Mouse (Mus musculus): Measurements from ENCODE around the gene Grin3b. TPM values are rescaled to one million over a fixed set of nuclear protein-coding genes. Genes with fewer than 3 reads are reported as not detected.
"Not testable (repeated sequence)": the region's sequence is repeated elsewhere in the genome, so short reads cannot be mapped to it uniquely, and the experiment has no call there.

Gene Grin3b
- polyA plus RNA-seq, 1 experiment from 2014 or later: 0.54 TPM

DNA sequence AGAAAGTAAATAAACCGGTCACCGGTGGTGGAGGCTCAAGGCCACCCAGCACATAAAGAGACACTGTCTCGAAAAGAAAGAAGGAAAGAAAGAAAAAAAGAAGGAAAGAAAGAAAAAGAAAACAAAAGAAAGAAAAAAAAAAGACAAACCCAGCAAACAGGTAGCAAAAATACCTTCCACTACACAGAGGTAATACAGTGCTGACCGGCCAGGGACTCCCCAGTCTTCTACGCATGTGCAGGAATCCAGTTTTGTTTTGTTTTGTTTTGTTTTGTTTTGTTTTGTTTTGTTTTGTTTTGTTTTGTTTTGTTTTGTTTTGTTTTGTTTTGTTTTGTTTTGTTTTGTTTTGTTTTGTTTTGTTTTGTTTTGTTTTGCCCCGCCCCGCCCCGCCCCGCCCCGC lies 11.1 kb upstream of the Grin3b start:
- Histone ChIP-seq H3K4me1 (peaks cover 11% of the 10 kb centered on the region), H3K36me3 (peaks cover 28% of the 10 kb centered on the region), H3K4me3 (peak overlapping the region; percentile 99), H3K4me2 (replicated peaks) (peak overlapping the region; percentile 86)
- not testable (repeated sequence) for ATAC-seq (ENCODE audit: low FRiP score, low read depth); H3K27ac ChIP-seq (replicated peaks); H3K27me3 ChIP-seq; H3K9ac ChIP-seq (replicated peaks); H3K9me3 ChIP-seq
- 32% methylated on average over 10 of the region's 10 CpGs for WGBS

GRCm38 (mm10) chr10:79959847-79960601 lies 10.5 kb upstream of the Grin3b start, which contains the start of gene Wdr18:
TSS of gene Wdr18 (plus strand) at chr10:79960152.
- under 1% methylated on average over 61 of the region's 61 CpGs for WGBS
- Histone ChIP-seq H3K9me3 (no peaks in the 10 kb centered on the region), H3K4me1 (peaks cover 11% of the 10 kb centered on the region), H3K9ac (replicated peaks) (peak within 1 kb of the TSS; percentile 83), H3K27ac (replicated peaks) (peak within 1 kb of the TSS; percentile 56), H3K27me3 (no peaks in the 10 kb centered on the region), H3K4me2 (replicated peaks) (peak within 1 kb of the TSS; percentile 86), H3K4me3 (peak within 1 kb of the TSS; percentile 99), H3K36me3 (peaks cover 32% of the 10 kb centered on the region)
- peak; percentile 96 for ATAC-seq (ENCODE audit: low FRiP score, low read depth)

- Histone ChIP-seq H3K36me3 (peaks cover 40% of the 10 kb centered on the region), H3K4me1 (peaks cover 11% of the 10 kb centered on the region), H3K9ac (replicated peaks) (peak overlapping the region; percentile 83), H3K27ac (replicated peaks) (no peak overlapping the region; the same call in 1 of the 2 replicates), H3K27me3 (no peaks in the 10 kb centered on the region), H3K4me2 (replicated peaks) (peak overlapping the region; percentile 86), H3K9me3 (no peaks in the 10 kb centered on the region), H3K4me3 (peak overlapping the region; percentile 99)
- 11% methylated on average over 10 of the region's 10 CpGs for WGBS
- ATAC-seq (ENCODE audit: low FRiP score, low read depth): 0 out of 2 replicates have a peak, but pooled peaks have one; percentile 1
Observed at GRCm38 (mm10) chr10:79960671-79961294, 9.7 kb upstream of the Grin3b start.

GRCm38 (mm10) chr10:79964727-79965126 lies 5.8 kb upstream of the Grin3b start:
- H3K4me3 ChIP-seq: no peak overlapping the region
- H3K27me3 ChIP-seq: peaks cover 17% of the 10 kb centered on the region
- 97% methylated on average over 7 of the region's 7 CpGs for WGBS
- H3K4me1 ChIP-seq: peaks cover 8% of the 10 kb centered on the region
- H3K27ac ChIP-seq (replicated peaks): no peak overlapping the region
- H3K9ac ChIP-seq (replicated peaks): no peak overlapping the region
- ATAC-seq (ENCODE audit: low FRiP score, low read depth): no peak
- no peak overlapping the region for H3K4me2 ChIP-seq (replicated peaks)
- peaks cover 68% of the 10 kb centered on the region for H3K36me3 ChIP-seq
- H3K9me3 ChIP-seq: no peaks in the 10 kb centered on the region

- Histone ChIP-seq H3K9me3 (no peaks in the 10 kb centered on the region), H3K36me3 (peaks cover 68% of the 10 kb centered on the region)
- 91% methylated on average over 5 of the region's 5 CpGs for WGBS
Observed at GRCm38 (mm10) chr10:79965325-79965724, 5.2 kb upstream of the Grin3b start.

GRCm38 (mm10) chr10:79966886-79967400 lies 3.6 kb upstream of the Grin3b start:
- Histone ChIP-seq H3K9ac (replicated peaks) (no peak overlapping the region), H3K4me1 (peaks cover 9% of the 10 kb centered on the region), H3K36me3 (peaks cover 63% of the 10 kb centered on the region), H3K4me3 (no peak overlapping the region), H3K4me2 (replicated peaks) (no peak overlapping the region), H3K27me3 (peaks cover 39% of the 10 kb centered on the region), H3K9me3 (no peaks in the 10 kb centered on the region), H3K27ac (replicated peaks) (no peak overlapping the region)
- WGBS: 90% methylated on average over 5 of the region's 5 CpGs
- ATAC-seq (ENCODE audit: low FRiP score, low read depth): no peak

More at GRCm38 (mm10) chr10:79965325-79965724, 5.2 kb upstream of the Grin3b start:
- Histone ChIP-seq H3K4me1 (peaks cover 8% of the 10 kb centered on the region), H3K27me3 (peaks cover 23% of the 10 kb centered on the region), H3K27ac (replicated peaks) (no peak overlapping the region), H3K4me2 (replicated peaks) (no peak overlapping the region), H3K4me3 (no peak overlapping the region), H3K9ac (replicated peaks) (no peak overlapping the region)
- no peak for ATAC-seq (ENCODE audit: low FRiP score, low read depth)

DNA sequence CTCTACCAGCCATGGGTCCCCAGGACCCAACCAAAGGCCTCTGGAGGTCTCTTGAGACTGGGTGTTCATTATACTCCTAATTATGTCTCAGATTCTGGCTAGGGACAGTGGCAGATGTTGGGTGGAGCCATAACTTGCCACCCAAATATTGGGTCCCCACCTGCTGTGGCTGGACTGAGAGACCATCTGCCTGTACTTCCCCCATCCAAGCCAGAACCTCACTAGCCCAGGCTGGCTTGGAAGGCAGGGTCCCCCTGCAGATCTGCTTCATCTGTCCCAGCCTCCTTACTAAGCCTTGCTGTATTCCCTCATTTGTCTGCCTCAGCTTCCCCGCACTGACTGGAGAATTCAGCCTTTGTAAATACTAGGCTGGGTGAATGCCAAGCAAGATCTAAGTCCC lies 2.3 kb upstream of the Grin3b start:
- no peak overlapping the region for H3K4me3 ChIP-seq
- peaks cover 9% of the 10 kb centered on the region for H3K4me1 ChIP-seq
- peaks cover 51% of the 10 kb centered on the region for H3K36me3 ChIP-seq

DNA sequence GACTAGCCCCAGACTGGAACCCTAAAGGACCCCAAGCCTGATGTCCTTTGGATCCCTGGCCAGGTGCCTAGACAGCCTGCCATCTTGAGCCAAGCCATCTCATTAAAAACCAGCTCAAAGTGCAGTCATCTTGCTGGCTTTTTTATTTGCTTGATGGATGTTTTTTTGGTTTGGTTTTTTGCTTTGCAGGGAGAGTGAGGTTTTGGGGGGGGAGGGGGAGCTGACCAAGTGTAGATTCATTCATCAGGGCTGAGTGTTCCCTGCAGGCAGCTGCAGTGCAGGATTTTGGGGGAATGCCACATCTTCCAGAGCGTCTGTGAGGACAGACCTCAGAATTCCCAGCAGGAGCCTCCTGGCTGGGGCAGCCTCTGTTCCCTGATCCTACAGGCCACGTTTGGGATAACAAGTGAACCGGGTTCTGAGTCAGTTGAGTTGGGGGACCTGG lies 1.4 kb upstream of the Grin3b start:
- no peaks in the 10 kb centered on the region for H3K9me3 ChIP-seq
- H3K4me1 ChIP-seq: peaks cover 9% of the 10 kb centered on the region
- no peak overlapping the region for H3K4me3 ChIP-seq
- peaks cover 50% of the 10 kb centered on the region for H3K36me3 ChIP-seq
- 17% methylated on average over 3 of the region's 3 CpGs for WGBS
- H3K27me3 ChIP-seq: peaks cover 59% of the 10 kb centered on the region
- no peak overlapping the region for H3K9ac ChIP-seq (replicated peaks)
- H3K4me2 ChIP-seq (replicated peaks): no peak overlapping the region
- ATAC-seq (ENCODE audit: low FRiP score, low read depth): no peak
- H3K27ac ChIP-seq (replicated peaks): no peak overlapping the region

More for the DNA sequence above, 2.3 kb upstream of the Grin3b start:
- H3K9ac ChIP-seq (replicated peaks): no peak overlapping the region
- H3K4me2 ChIP-seq (replicated peaks): no peak overlapping the region
- 96% methylated on average over 1 of the region's 1 CpGs for WGBS
- no peaks in the 10 kb centered on the region for H3K9me3 ChIP-seq
- 0 out of 2 replicates have a peak overlapping the region, but pooled peaks have one; percentile 6 for H3K27ac ChIP-seq (replicated peaks)
- ATAC-seq (ENCODE audit: low FRiP score, low read depth): no peak
- H3K27me3 ChIP-seq: peaks cover 52% of the 10 kb centered on the region

- no peak overlapping the region for H3K27ac ChIP-seq (replicated peaks)
- H3K4me3 ChIP-seq: peak overlapping the region; percentile 32
- ATAC-seq (ENCODE audit: low FRiP score, low read depth): no peak
- H3K27me3 ChIP-seq: peaks cover 59% of the 10 kb centered on the region
- no peaks in the 10 kb centered on the region for H3K9me3 ChIP-seq
- H3K9ac ChIP-seq (replicated peaks): 0 out of 2 replicates have a peak overlapping the region, but pooled peaks have one; percentile 11
- H3K36me3 ChIP-seq: peaks cover 46% of the 10 kb centered on the region
- WGBS: 4% methylated on average over 21 of the region's 21 CpGs
- peak overlapping the region; percentile 47 for H3K4me2 ChIP-seq (replicated peaks)
- H3K4me1 ChIP-seq: peaks cover 9% of the 10 kb centered on the region
Observed at GRCm38 (mm10) chr10:79971183-79971497, 625 bp downstream of the Grin3b start.

DNA sequence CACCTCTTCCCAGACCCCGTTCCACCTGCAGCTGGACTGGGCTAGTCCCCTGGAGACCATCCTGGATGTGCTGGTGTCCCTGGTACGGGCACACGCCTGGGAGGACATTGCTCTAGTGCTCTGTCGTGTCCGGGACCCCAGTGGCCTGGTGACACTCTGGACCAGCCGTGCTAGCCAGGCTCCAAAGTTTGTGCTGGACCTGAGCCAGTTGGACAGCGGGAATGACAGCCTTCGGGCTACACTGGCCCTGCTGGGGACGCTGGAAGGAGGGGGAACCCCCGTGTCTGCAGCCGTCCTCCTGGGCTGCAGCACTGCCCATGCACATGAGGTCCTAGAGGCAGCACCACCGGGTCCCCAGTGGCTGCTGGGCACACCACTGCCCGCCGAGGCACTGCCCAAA lies 2.3 kb downstream of the Grin3b start:
- H3K27me3 ChIP-seq: peaks cover 59% of the 10 kb centered on the region
- H3K36me3 ChIP-seq: peaks cover 46% of the 10 kb centered on the region
- 69% methylated on average over 14 of the region's 14 CpGs for WGBS

DNA sequence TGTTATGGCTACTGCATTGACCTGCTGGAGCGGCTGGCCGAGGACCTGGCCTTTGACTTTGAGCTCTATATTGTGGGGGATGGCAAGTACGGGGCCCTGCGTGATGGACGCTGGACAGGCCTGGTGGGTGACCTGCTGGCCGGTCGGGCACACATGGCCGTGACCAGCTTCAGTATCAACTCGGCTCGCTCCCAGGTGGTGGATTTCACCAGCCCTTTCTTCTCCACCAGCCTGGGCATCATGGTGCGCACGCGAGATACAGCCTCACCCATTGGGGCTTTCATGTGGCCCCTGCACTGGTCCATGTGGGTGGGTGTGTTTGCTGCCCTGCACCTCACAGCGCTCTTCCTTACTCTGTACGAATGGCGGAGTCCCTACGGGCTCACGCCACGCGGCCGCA lies 3.6 kb downstream of the Grin3b start:
- Histone ChIP-seq H3K4me1 (peaks cover 9% of the 10 kb centered on the region), H3K9ac (replicated peaks) (no peak overlapping the region), H3K9me3 (no peaks in the 10 kb centered on the region), H3K27me3 (peaks cover 52% of the 10 kb centered on the region), H3K27ac (replicated peaks) (0 out of 2 replicates have a peak overlapping the region, but pooled peaks have one; percentile 3), H3K36me3 (peaks cover 51% of the 10 kb centered on the region), H3K4me3 (no peak overlapping the region), H3K4me2 (replicated peaks) (no peak overlapping the region)
- no peak for ATAC-seq (ENCODE audit: low FRiP score, low read depth)
- WGBS: 90% methylated on average over 21 of the region's 21 CpGs

More for the DNA sequence above, 2.3 kb downstream of the Grin3b start:
- H3K27ac ChIP-seq (replicated peaks): no peak overlapping the region
- peaks cover 9% of the 10 kb centered on the region for H3K4me1 ChIP-seq
- peak; percentile 28; the same call in 1 of the 2 replicates for ATAC-seq (ENCODE audit: low FRiP score, low read depth)
- no peaks in the 10 kb centered on the region for H3K9me3 ChIP-seq
- no peak overlapping the region for H3K4me3 ChIP-seq
- H3K4me2 ChIP-seq (replicated peaks): no peak overlapping the region
- no peak overlapping the region for H3K9ac ChIP-seq (replicated peaks)

GRCm38 (mm10) chr10:79974668-79975067 lies 4.2 kb downstream of the Grin3b start:
- WGBS: 91% methylated on average over 8 of the region's 8 CpGs
- no peaks in the 10 kb centered on the region for H3K9me3 ChIP-seq
- H3K4me3 ChIP-seq: no peak overlapping the region
- H3K9ac ChIP-seq (replicated peaks): no peak overlapping the region
- 0 out of 2 replicates have a peak overlapping the region, but pooled peaks have one; percentile 3 for H3K27ac ChIP-seq (replicated peaks)
- H3K27me3 ChIP-seq: peaks cover 46% of the 10 kb centered on the region
- no peak overlapping the region for H3K4me2 ChIP-seq (replicated peaks)
- peaks cover 56% of the 10 kb centered on the region for H3K36me3 ChIP-seq
- H3K4me1 ChIP-seq: peaks cover 9% of the 10 kb centered on the region
- ATAC-seq (ENCODE audit: low FRiP score, low read depth): no peak

Data from midbrain, embryonic 12.5 days (tissue).